Mouse (Mus musculus) liver, embryonic 12.5 days (tissue): ENCODE results near the gene Tspan5. TPM values are rescaled to one million over a fixed set of nuclear protein-coding genes. Genes with fewer than 3 reads are reported as not detected.

Source experiments
- ATAC-seq: fragments of 200-750 bp; cut with Nextera tagmentation; 2 replicates; pipeline ENCODE4 v1.8.0; 2017; ENCODE audit warnings: moderate number of reproducible peaks, mild to moderate bottlenecking, moderate library complexity
- H3K27ac ChIP-seq: fragments of 300-500 bp; sonication (generic); 2 replicates; pipeline ENCODE4 v1.5.1; 2016; ENCODE audit warnings: mild to moderate bottlenecking
- H3K27me3 ChIP-seq: fragments of 300-500 bp; sonication (generic); replicated peaks from 2 replicates; pipeline ENCODE4 v1.6.1; 2016; ENCODE audit warnings: mild to moderate bottlenecking, moderate library complexity
- H3K36me3 ChIP-seq: fragments of 300-500 bp; sonication (generic); 2 replicates; pipeline ENCODE4 v1.6.1; 2016; ENCODE audit warnings: mild to moderate bottlenecking, moderate library complexity
- H3K4me1 ChIP-seq: fragments of 300-500 bp; sonication (generic); 2 replicates; pipeline ENCODE4 v1.6.1; 2016
- H3K4me2 ChIP-seq: fragments of 300-500 bp; sonication (generic); 2 replicates; pipeline ENCODE4 v1.6.1; 2016; ENCODE audit warnings: mild to moderate bottlenecking, moderate library complexity
- H3K4me3 ChIP-seq: fragments of 300-500 bp; sonication (generic); 2 replicates; pipeline ENCODE4 v1.5.1; 2016; ENCODE audit warnings: mild to moderate bottlenecking, moderate library complexity
- H3K9ac ChIP-seq: fragments of 300-500 bp; sonication (generic); 2 replicates; pipeline ENCODE4 v1.6.1; 2016; ENCODE audit warnings: mild to moderate bottlenecking, moderate library complexity
- H3K9me3 ChIP-seq: fragments of 300-500 bp; sonication (generic); replicated peaks from 2 replicates; pipeline ENCODE4 v1.6.1; 2016; ENCODE audit warnings: mild to moderate bottlenecking, moderate library complexity
- WGBS: fragments of 180-500 bp; shearing (Covaris S2); methylation state at CpG from one replicate; pipeline ENCODE4 v1.1.7; 2016; ENCODE audit not compliant: insufficient replicate concordance; 5-methylcytosine and 5-hydroxymethylcytosine counted together
- polyA plus RNA-seq: library from polyadenylated mRNA; unstranded; fragments of >200 nt; fragmentation: Nextera tagmentation; extraction: Ambion mirVana; gene quantifications from 2 replicates; pipeline ENCODE4 v1.2.1, GENCODE M21; 2016

The Tspan5 gene
- polyA plus RNA-seq, 1 experiment from 2014 or later: 7.1 TPM

DNA sequence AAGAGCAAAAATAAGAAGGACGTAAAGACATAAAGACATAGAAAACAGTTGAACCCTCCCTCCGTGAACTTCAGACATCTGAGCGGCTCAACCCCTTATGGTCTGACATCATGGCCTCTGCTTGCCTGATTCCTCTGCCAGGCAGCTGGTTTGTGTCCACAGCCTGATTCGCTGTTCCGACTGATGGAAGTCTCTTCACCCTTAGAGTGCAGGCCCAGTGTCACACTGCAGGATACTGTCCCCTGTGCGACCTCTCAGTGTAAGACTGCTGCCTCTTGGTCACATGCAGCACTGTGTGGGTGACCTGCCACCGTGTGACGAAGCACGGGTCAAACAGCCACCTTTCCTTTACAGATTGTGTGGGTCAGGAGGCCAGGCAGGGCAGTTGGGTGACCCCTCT, 39.5 kb downstream of the Tspan5 start:
- peak; percentile 35; the same call in 1 of the 2 replicates for ATAC-seq
- 77% methylated on average over 9 of the region's 9 CpGs for WGBS
- peaks cover 8% of the 10 kb centered on the region for H3K4me1 ChIP-seq

DNA sequence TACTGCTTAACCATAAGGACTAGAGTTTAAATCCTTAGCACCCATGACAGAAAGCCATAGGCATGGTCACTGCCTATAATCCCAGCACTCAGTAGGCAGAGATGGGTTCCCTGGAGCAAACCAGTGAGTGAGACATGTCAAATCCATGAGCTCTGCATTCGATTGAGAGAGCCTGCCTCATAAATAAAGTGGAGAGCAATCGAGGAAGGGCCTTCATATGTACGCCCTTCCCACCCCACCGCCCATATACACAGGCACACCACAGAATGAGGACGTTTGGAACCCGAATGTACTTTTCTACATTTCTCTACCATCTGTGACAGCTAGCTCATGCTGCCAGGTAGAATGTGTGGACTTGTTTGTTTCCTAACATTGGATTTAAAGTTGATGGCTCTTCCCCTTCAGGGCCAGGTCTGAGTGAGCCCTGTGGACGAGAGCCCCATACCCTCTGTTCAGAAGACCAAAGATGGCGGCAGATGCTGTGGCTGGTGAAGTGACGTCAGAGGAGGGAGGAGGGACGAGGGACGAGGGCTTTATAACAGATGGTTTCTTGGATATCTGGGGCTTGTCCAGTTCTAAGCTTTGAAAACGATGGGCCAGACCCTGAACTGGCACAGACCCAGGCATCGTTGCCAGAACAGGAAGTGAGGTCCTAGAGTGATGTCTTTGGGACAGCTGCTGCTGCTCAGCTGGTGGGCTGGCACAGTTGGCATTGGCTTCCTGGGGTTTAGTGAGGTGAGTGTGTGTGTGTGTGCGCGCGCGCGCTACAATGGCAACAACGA, 42.1 kb downstream of the Tspan5 start:
- 76% methylated on average over 19 of the region's 19 CpGs for WGBS
- H3K9me3 ChIP-seq: no peaks in the 10 kb centered on the region
- H3K4me1 ChIP-seq: peaks cover 8% of the 10 kb centered on the region
- no peaks in the 10 kb centered on the region for H3K27me3 ChIP-seq
- ATAC-seq: no peak
- H3K27ac ChIP-seq: no peak overlapping the region
- no peak overlapping the region for H3K4me3 ChIP-seq
- H3K9ac ChIP-seq: no peak overlapping the region
- no peaks in the 10 kb centered on the region for H3K36me3 ChIP-seq
- no peak overlapping the region for H3K4me2 ChIP-seq

More for the DNA sequence above, 39.5 kb downstream of the Tspan5 start:
- Histone ChIP-seq H3K36me3 (no peaks in the 10 kb centered on the region), H3K27ac (no peak overlapping the region), H3K9ac (no peak overlapping the region), H3K4me3 (no peak overlapping the region), H3K27me3 (no peaks in the 10 kb centered on the region), H3K9me3 (no peaks in the 10 kb centered on the region), H3K4me2 (no peak overlapping the region)

DNA sequence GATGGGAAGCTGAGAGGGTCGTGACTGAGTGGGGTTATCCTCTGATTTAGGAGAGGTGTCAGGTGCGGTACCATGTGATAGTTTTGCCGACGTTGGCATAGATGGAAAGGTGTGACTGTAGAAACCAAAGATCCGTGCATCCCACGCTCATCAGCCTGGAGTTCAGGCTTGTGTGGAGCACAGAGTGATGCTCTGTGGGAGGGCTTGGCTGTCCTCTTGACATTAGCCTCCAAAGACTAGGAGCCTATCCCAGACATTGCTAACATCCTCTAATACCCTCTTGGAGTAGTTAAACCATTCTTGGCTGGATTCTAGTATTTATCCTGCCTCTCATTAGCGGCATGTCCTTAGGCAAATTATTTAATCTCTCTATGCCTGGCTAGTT, 42.6 kb downstream of the Tspan5 start:
- WGBS: 85% methylated on average over 7 of the region's 7 CpGs
- H3K36me3 ChIP-seq: no peaks in the 10 kb centered on the region

DNA sequence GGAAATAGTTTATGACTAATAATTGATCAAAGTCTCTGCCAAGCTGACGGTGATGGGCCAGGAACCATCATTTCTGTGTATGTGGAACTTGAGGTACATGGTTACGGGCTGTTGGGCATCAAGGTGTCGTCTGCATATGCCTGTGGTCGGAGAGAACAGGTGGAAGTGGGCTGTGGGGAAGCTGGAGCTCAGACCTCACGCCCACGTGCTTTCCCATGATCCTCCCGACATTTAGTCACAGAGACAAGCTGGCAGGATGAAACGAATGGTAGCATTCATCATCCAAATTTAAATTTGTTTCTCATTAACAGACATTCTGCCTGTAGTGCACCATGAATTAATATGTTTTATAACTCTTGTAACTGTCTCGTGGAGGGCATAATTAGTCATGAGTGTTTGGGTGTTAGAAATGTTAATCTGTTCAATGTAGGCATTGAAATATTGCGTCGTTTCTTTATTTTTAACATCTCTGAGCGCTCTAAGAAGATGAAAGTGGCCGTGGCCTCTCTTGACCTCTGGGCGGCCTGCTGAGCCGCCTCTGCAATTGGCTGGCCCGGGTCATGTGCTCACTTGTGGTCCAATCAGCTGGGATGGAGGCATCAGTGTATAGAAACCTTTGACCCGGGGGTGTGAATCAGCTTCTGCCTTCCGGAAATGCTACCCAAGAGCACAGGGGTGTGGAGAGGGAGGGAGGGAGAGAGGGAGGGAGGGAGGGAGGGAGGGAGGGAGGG, 45.9 kb downstream of the Tspan5 start:
- H3K9me3 ChIP-seq: no peaks in the 10 kb centered on the region
- no peak overlapping the region for H3K9ac ChIP-seq
- H3K4me2 ChIP-seq: no peak overlapping the region
- H3K27me3 ChIP-seq: no peaks in the 10 kb centered on the region
- no peak for ATAC-seq
- H3K36me3 ChIP-seq: no peaks in the 10 kb centered on the region
- no peaks in the 10 kb centered on the region for H3K4me1 ChIP-seq
- WGBS: 75% methylated on average over 18 of the region's 18 CpGs
- H3K4me3 ChIP-seq: no peak overlapping the region
- no peak overlapping the region for H3K27ac ChIP-seq

More for the DNA sequence above, 42.6 kb downstream of the Tspan5 start:
- ATAC-seq: no peak
- Histone ChIP-seq H3K4me3 (no peak overlapping the region), H3K27ac (no peak overlapping the region), H3K9me3 (no peaks in the 10 kb centered on the region), H3K4me1 (0 out of 2 replicates have a peak, but pooled peaks cover 4% of the 10 kb centered on the region), H3K27me3 (no peaks in the 10 kb centered on the region), H3K4me2 (no peak overlapping the region), H3K9ac (no peak overlapping the region)

DNA sequence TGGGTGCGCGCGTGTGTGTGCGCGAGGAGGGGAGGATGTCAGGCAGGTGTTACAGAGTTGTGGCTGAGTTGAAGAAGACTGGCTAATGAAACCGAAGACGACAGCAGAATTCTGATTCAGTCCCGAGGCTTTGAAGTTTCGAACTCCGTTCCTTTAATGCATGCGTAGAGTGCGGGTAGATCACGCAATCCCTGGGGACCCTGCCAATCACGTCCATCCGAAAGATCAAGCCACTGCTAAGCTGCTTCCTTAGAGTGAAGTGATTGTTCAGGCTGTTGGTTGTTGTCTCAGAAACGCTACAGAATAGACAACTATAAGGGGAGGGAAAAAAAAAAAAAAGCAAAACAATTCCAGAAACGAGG, 46.5 kb downstream of the Tspan5 start:
- Histone ChIP-seq H3K4me2 (no peak overlapping the region), H3K9ac (no peak overlapping the region), H3K36me3 (no peaks in the 10 kb centered on the region), H3K4me3 (no peak overlapping the region), H3K4me1 (no peaks in the 10 kb centered on the region), H3K27me3 (no peaks in the 10 kb centered on the region), H3K9me3 (no peaks in the 10 kb centered on the region), H3K27ac (no peak overlapping the region)
- WGBS: 82% methylated on average over 17 of the region's 17 CpGs
- ATAC-seq: no peak

DNA sequence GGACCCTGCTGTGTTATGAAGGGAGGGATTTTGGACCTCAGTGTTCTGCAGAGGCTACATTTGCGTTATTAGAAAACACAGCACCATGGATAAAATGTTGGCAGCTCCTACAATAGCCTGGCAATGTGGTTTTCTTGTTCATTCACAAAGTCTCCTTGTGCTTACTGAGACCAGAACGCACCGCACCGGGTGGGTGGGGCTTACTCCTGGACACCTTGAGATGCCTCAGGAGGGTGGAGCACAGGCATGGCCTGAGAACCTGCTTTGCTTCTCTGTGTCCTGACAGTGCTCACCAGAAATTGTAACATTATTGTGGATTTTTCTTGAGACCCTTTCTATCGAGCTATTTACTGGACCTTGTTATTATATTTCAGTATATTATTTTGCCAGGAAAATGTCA, 47.3 kb downstream of the Tspan5 start:
- no peak for ATAC-seq
- H3K36me3 ChIP-seq: no peaks in the 10 kb centered on the region
- WGBS: 82% methylated on average over 5 of the region's 5 CpGs

DNA sequence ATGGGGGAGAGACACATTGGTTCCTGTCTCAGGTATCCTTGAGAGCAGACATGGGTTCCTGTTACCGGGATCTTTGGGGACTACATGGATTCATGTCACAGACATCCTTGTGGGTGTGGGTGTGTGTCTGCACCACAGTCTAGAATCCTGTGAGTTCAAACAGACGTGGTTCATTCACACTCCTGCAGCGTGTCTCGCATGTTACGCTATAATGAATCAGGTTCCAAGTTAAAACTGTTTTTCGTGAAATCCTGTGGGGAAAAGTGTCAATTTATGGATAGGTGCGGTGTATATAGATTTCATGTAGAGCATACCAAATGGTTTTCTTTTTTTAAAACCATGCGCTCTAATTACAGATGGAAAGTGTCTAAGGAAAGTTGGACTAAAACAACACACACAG, 52.5 kb downstream of the Tspan5 start:
- no peaks in the 10 kb centered on the region for H3K36me3 ChIP-seq
- no peaks in the 10 kb centered on the region for H3K27me3 ChIP-seq
- no peak overlapping the region for H3K4me3 ChIP-seq
- 86% methylated on average over 8 of the region's 8 CpGs for WGBS
- H3K4me2 ChIP-seq: no peak overlapping the region
- H3K4me1 ChIP-seq: no peaks in the 10 kb centered on the region
- H3K27ac ChIP-seq: no peak overlapping the region
- no peaks in the 10 kb centered on the region for H3K9me3 ChIP-seq
- H3K9ac ChIP-seq: no peak overlapping the region
- no peak for ATAC-seq

More for the DNA sequence above, 47.3 kb downstream of the Tspan5 start:
- Histone ChIP-seq H3K27ac (no peak overlapping the region), H3K27me3 (no peaks in the 10 kb centered on the region), H3K4me3 (no peak overlapping the region), H3K4me1 (no peaks in the 10 kb centered on the region), H3K9ac (no peak overlapping the region), H3K9me3 (no peaks in the 10 kb centered on the region), H3K4me2 (no peak overlapping the region)

DNA sequence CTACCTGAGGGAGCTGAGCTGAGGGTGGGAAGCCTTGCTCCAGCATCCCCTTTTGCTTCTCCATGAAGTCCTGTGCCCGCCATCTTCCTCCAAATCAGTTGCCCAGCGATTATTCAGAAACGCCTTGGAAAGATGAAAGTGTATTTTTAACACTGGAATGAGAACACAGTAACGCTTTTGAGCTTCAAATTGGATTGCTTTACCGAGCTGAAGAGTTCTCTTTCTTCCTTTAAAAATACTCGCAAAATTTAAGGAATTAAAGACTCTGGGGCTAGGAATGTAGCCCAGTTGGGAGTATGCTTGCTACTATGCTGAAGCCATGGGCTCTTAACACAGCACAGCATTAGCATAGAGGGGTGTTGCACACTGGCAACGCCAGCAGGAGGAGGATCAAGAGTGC, 54.0 kb downstream of the Tspan5 start:
- no peak for ATAC-seq
- no peaks in the 10 kb centered on the region for H3K27me3 ChIP-seq
- H3K36me3 ChIP-seq: no peaks in the 10 kb centered on the region
- H3K9me3 ChIP-seq: no peaks in the 10 kb centered on the region
- H3K9ac ChIP-seq: no peak overlapping the region
- no peaks in the 10 kb centered on the region for H3K4me1 ChIP-seq
- 74% methylated on average over 7 of the region's 7 CpGs for WGBS
- no peak overlapping the region for H3K4me2 ChIP-seq
- no peak overlapping the region for H3K27ac ChIP-seq
- no peak overlapping the region for H3K4me3 ChIP-seq

DNA sequence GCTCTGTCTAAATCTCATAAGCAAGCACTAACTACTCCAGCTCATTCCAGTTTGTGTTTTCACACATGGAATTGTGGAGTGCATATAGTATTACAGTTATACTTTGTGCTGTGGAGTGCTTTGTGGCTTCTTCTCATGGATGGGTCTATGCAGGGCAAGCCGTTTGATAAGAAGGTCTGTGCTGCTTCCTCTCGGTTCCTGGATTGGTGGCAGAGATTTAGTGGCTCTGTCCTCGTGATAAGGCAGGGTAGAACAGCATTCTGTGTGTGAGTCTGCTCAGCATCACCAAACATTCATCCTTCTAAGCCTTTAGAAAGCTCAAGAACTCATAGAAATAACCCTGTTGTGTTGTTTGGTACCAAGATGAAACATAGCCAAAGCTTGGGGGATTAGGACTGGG, 54.6 kb downstream of the Tspan5 start:
- Histone ChIP-seq H3K36me3 (no peaks in the 10 kb centered on the region), H3K9ac (no peak overlapping the region), H3K27me3 (no peaks in the 10 kb centered on the region), H3K4me1 (no peaks in the 10 kb centered on the region), H3K4me2 (no peak overlapping the region), H3K9me3 (no peaks in the 10 kb centered on the region), H3K27ac (no peak overlapping the region), H3K4me3 (no peak overlapping the region)
- ATAC-seq: no peak
- WGBS: 3% methylated on average over 3 of the region's 3 CpGs

DNA sequence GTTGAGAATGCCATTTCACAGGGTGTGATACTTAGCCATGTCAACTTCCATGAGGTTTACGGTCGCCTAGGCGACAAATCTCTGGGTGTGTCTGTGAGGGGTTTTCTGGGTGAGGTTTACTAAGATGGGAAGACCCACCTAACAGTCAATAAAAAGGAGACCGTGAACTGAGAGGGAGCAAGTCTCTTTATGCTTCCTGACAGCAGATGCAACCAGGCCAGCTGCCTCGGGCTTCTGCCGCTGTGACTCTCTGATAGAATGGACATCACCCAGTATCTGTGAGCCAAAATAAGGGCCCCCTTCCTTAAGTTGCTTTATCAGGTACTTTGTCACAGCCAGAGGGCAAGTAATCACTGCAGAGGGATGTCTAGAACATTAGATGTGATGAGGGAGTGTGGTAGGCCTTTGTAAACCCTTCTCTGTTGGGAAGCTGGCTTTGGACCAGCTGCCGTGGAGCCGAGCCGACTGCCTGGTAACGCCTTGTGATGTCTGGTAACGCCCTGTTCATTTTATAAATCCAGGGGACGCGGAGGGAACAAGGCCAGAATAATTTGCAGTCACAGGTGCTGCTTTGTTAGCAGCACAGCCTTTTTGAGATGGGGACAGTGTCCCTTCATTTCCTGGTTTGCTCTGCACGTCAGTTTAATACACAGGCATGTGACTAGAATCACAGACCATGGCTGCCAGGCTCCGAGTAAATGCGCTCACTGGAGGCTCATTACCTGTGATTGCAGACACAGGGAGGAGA, 58.8 kb downstream of the Tspan5 start:
- H3K9ac ChIP-seq: no peak overlapping the region
- H3K4me3 ChIP-seq: no peak overlapping the region
- no peaks in the 10 kb centered on the region for H3K9me3 ChIP-seq
- no peak overlapping the region for H3K27ac ChIP-seq
- H3K4me2 ChIP-seq: no peak overlapping the region
- no peaks in the 10 kb centered on the region for H3K27me3 ChIP-seq
- WGBS: 76% methylated on average over 16 of the region's 16 CpGs
- ATAC-seq: no peak
- H3K36me3 ChIP-seq: no peaks in the 10 kb centered on the region
- H3K4me1 ChIP-seq: 0 out of 2 replicates have a peak, but pooled peaks cover 4% of the 10 kb centered on the region

DNA sequence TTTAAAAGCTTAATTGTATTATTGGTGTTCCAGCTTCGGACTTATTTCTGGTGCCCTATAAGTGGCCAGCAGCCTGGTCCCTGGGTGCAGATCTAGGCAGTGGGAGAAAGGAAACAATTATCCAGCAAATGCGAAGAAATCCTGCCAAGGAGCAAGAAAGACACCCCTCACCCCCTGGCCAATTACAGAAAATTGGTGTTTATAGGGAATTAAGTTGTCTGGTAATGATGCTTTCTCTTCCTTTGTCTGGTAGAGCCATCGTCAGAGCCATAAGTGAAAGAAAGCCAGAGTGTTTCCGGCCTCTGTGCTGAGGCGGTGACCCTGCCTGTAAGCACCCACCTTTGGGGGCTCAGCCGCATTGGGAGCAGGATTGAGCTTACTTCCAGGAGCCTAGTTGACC, 59.7 kb downstream of the Tspan5 start:
- no peak overlapping the region for H3K27ac ChIP-seq
- ATAC-seq: no peak
- 77% methylated on average over 6 of the region's 6 CpGs for WGBS
- 0 out of 2 replicates have a peak, but pooled peaks cover 4% of the 10 kb centered on the region for H3K4me1 ChIP-seq
- H3K27me3 ChIP-seq: no peaks in the 10 kb centered on the region
- H3K9ac ChIP-seq: no peak overlapping the region
- no peak overlapping the region for H3K4me3 ChIP-seq
- no peaks in the 10 kb centered on the region for H3K36me3 ChIP-seq
- no peak overlapping the region for H3K4me2 ChIP-seq
- H3K9me3 ChIP-seq: no peaks in the 10 kb centered on the region
